Mouse (Mus musculus) hindbrain, embryonic 15.5 days (tissue): ENCODE measurements around the gene Ephb1. TPM values are rescaled to one million over a fixed set of nuclear protein-coding genes. Genes with fewer than 3 reads are reported as not detected.
A peak's percentile ranks its signal among the peaks of the same experiment; 100 is the strongest.

ENCODE experiments used
- ATAC-seq: fragments of 200-750 bp; cut with Nextera tagmentation; 2 replicates; pipeline ENCODE4 v1.8.0; 2017; ENCODE audit warnings: low read depth, moderate number of reproducible peaks, moderate TSS enrichment; ENCODE audit not compliant: low FRiP score
- H3K27ac ChIP-seq: fragments of 300-500 bp; sonication (generic); replicated peaks from 2 replicates; pipeline ENCODE4 v1.5.1; 2015; ENCODE audit warnings: mild to moderate bottlenecking, inconsistent platforms
- H3K27me3 ChIP-seq: fragments of 300-500 bp; sonication (generic); 2 replicates; pipeline ENCODE4 v1.6.1; 2015; ENCODE audit warnings: control low read depth, inconsistent platforms
- H3K36me3 ChIP-seq: fragments of 300-500 bp; sonication (generic); 2 replicates; pipeline ENCODE4 v1.6.1; 2015; ENCODE audit warnings: control low read depth, inconsistent platforms
- H3K4me1 ChIP-seq: fragments of 300-500 bp; sonication (generic); replicated peaks from 2 replicates; pipeline ENCODE4 v1.6.1; 2015; ENCODE audit warnings: control low read depth, inconsistent platforms
- H3K4me2 ChIP-seq: fragments of 300-500 bp; sonication (generic); 2 replicates; pipeline ENCODE4 v1.6.1; 2015; ENCODE audit warnings: moderate library complexity, mild to moderate bottlenecking, inconsistent platforms
- H3K4me3 ChIP-seq: fragments of 300-500 bp; sonication (generic); 2 replicates; pipeline ENCODE4 v1.5.1; 2015; ENCODE audit warnings: mild to moderate bottlenecking, inconsistent platforms
- H3K9ac ChIP-seq: fragments of 300-500 bp; sonication (generic); 2 replicates; pipeline ENCODE4 v1.6.1; 2015; ENCODE audit warnings: inconsistent platforms
- H3K9me3 ChIP-seq: fragments of 300-500 bp; sonication (generic); 2 replicates; pipeline ENCODE4 v1.6.1; 2016; ENCODE audit warnings: control low read depth, inconsistent platforms
- WGBS: fragments of 180-500 bp; shearing (Covaris S2); methylation state at CpG from one replicate; pipeline ENCODE4 v1.1.7; 2015; 5-methylcytosine and 5-hydroxymethylcytosine counted together
- polyA plus RNA-seq: library from polyadenylated mRNA; unstranded; fragments of >200 nt; fragmentation: Nextera tagmentation; extraction: Ambion mirVana; gene quantifications from 2 replicates; pipeline ENCODE4 v1.2.1, GENCODE M21; 2015

The Ephb1 gene
- polyA plus RNA-seq, 1 experiment from 2014 or later = 53.1 TPM

- Histone ChIP-seq H3K36me3 (no peaks in the 10 kb centered on the region), H3K9ac (no peak overlapping the region), H3K4me3 (no peak overlapping the region), H3K27me3 (no peaks in the 10 kb centered on the region), H3K27ac (no peak overlapping the region), H3K4me2 (no peak overlapping the region), H3K4me1 (peaks cover 27% of the 10 kb centered on the region), H3K9me3 (no peaks in the 10 kb centered on the region)
- 36% methylated on average over 3 of the region's 3 CpGs for WGBS
- ATAC-seq = no peak
Observed at GRCm38 (mm10) chr9:102069151-102069882, 285.2 kb downstream of the Ephb1 start.

- WGBS = 75% methylated on average over 10 of the region's 10 CpGs
- no peak for ATAC-seq
- Histone ChIP-seq H3K4me1 (peaks cover 12% of the 10 kb centered on the region), H3K9ac (no peak overlapping the region), H3K4me3 (no peak overlapping the region), H3K36me3 (no peaks in the 10 kb centered on the region), H3K9me3 (no peaks in the 10 kb centered on the region), H3K27ac (no peak overlapping the region), H3K27me3 (no peaks in the 10 kb centered on the region), H3K4me2 (no peak overlapping the region)
Observed at GRCm38 (mm10) chr9:102066601-102067000, 287.9 kb downstream of the Ephb1 start.

DNA sequence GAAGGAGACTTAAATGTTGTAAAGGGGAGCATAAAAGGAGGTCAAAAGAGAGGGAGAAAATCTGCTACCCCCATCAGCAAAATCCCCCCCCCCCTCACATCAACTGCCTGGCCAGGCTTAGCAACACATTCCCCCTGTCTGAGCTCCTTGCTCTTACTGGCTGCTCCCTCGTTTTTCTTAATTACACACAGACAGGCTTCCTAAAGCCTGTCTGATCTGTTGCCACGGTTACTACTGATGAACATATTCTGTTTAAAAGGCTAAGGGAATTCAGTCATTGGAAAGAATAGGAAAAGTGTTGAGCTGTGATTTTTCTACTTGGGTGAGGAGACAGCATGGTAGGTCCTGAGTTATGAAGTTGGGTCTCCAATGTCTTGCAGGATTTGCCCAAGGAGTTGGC, 308.6 kb downstream of the Ephb1 start:
- Histone ChIP-seq H3K4me3 (no peak overlapping the region), H3K27me3 (no peaks in the 10 kb centered on the region), H3K9ac (no peak overlapping the region), H3K4me2 (no peak overlapping the region), H3K9me3 (no peaks in the 10 kb centered on the region), H3K4me1 (peaks cover 17% of the 10 kb centered on the region), H3K36me3 (no peaks in the 10 kb centered on the region), H3K27ac (peak overlapping the region; percentile 36; the same call in 1 of the 2 replicates)
- WGBS = 7% methylated on average over 2 of the region's 2 CpGs
- peak; percentile 72; the same call in 1 of the 2 replicates for ATAC-seq

DNA sequence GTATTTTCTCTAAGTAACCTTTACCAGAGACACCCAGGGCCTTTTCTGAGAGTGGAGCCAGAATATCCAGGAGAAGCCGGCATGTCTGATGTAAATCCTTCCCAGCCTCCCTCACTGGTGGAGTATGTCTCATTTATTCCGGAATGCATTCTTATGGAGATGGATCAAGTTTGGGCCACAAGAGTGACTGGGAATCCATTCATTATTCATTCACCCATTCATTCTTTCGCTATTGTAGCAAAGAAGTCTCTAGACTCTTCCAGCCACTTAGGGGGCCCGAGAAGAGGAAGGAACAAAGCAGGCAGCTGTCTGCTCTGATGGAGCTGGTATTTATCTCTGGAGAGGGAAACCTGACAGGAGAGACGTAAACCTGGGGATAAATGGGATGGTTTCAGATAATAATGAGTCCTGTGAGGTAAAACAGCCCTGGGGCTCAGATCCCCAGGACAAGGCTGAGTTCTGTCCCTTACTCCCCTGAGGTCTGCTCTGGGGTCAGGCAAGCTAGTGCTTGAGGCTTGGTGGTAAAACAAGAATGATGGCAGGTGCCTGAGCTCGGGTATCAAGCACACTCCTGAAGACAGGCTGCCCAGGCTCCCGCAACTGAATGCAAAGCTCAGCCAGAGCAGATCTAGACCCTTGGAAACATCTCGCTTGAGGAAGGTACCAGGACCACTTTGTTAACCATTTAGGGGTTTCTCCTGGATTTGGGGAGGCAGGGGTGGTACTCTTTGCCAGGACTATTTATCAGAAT, 309.2 kb downstream of the Ephb1 start:
- peak overlapping the region; percentile 36; the same call in 1 of the 2 replicates for H3K27ac ChIP-seq
- no peak overlapping the region for H3K9ac ChIP-seq
- no peak overlapping the region for H3K4me2 ChIP-seq
- H3K36me3 ChIP-seq = no peaks in the 10 kb centered on the region
- H3K27me3 ChIP-seq = no peaks in the 10 kb centered on the region
- H3K4me1 ChIP-seq = peaks cover 17% of the 10 kb centered on the region
- no peak for ATAC-seq
- no peaks in the 10 kb centered on the region for H3K9me3 ChIP-seq
- no peak overlapping the region for H3K4me3 ChIP-seq
- 15% methylated on average over 8 of the region's 8 CpGs for WGBS

DNA sequence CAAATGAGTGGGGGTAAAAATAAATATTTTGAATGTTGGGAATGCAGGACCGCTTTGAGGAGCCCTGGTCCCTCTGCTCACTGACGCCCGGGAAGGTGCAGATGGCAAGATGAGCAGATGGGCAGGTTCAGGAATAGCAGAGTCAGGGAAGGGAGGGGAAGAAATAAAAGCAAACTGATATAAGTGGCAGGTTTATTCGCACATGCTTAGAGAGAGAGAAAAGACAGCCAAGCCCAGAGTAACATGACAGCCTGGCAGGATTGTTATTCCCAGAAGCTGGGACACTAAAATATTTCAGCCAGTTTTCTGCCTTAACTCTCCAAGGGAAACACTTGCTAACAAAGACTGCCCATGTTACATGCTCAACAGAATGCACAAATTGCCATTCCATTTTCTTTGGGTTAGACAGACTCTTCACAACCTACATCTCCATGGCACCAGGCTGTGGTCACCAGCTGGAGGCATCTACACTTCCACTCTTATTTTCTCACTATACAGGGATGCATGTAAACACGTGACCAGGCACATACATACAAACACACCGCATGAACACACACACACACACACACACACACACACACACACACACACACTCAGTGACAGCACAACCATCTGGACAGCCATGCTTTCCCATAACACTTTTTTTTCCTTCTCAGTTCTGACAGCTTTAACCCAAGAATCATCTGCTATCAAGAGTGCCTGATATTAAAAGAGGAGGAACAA, 315.3 kb downstream of the Ephb1 start:
- Histone ChIP-seq H3K27me3 (no peaks in the 10 kb centered on the region), H3K27ac (peak overlapping the region; percentile 22; the same call in 1 of the 2 replicates), H3K4me1 (peaks cover 5% of the 10 kb centered on the region; the same call in 1 of the 2 replicates), H3K36me3 (no peaks in the 10 kb centered on the region), H3K9ac (no peak overlapping the region), H3K4me3 (no peak overlapping the region), H3K9me3 (no peaks in the 10 kb centered on the region), H3K4me2 (no peak overlapping the region)
- WGBS = 67% methylated on average over 6 of the region's 6 CpGs
- no peak for ATAC-seq

DNA sequence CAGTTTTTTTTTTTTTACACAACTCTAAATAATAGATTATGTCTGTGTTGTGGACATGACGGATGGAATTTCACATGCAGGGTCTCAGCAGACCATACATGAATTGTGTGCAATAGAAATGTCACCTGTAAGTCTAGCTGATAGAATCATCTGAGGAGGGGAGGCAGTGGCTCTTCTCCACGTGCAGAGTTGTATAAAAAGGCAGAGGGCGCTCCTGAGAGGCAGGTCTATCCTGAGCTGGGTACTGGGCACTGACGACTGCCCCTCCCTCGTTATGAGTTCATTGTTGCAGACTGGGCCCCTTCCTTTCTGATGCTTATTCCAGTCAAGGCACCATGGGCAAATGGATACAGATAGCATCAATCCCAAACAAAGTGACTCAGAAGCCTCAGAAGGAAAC, 318.4 kb downstream of the Ephb1 start:
- H3K4me1 ChIP-seq = peaks cover 22% of the 10 kb centered on the region
- H3K9me3 ChIP-seq = no peaks in the 10 kb centered on the region
- H3K9ac ChIP-seq = no peak overlapping the region
- H3K36me3 ChIP-seq = no peaks in the 10 kb centered on the region
- H3K27ac ChIP-seq = no peak overlapping the region
- no peak for ATAC-seq
- H3K4me3 ChIP-seq = no peak overlapping the region
- no peak overlapping the region for H3K4me2 ChIP-seq
- H3K27me3 ChIP-seq = no peaks in the 10 kb centered on the region
- 71% methylated on average over 5 of the region's 5 CpGs for WGBS

DNA sequence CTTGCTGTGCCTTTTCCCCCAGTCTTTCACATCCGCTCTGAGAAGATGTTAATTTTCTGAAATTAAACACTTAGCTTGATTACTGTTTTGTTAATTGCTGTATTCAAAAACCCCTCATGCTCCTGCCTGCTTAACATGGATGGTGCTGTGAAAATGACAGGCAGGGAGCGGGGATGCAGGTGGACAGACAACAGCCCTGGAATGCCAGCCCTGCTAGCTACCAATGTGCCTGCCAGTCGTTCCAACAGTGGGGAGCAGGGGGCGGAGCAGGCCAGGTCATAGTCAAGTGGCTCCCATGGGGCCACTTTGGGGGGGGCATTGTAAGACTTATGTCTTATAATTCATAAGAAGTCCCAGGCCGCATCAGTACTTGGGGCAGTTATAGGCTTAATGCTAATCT, 321.3 kb downstream of the Ephb1 start:
- 65% methylated on average over 5 of the region's 5 CpGs for WGBS
- no peak overlapping the region for H3K9ac ChIP-seq

DNA sequence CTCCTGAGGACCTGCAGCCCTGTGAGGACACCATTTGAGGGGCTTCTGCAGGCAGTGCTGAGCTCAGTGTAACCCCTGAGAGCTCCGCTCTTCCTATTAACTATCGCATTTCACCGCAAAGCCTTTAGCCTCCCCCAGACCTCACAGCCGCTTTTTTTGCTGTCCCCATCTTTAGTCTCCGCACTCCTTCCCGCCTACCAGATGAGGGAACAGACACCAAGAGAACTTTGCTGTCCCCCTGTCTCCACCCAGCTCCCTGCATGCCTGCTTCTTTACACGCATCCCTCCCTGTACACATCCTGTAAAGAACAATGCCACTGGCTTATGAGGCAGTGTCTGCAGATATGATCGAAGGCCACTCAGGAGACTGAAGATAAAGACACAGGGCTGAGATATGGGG, 322.1 kb downstream of the Ephb1 start:
- WGBS = 71% methylated on average over 8 of the region's 8 CpGs
- Histone ChIP-seq H3K36me3 (no peaks in the 10 kb centered on the region), H3K27me3 (no peaks in the 10 kb centered on the region), H3K4me1 (peaks cover 18% of the 10 kb centered on the region), H3K4me2 (no peak overlapping the region), H3K9ac (no peak overlapping the region), H3K9me3 (no peaks in the 10 kb centered on the region), H3K4me3 (no peak overlapping the region), H3K27ac (peak overlapping the region; percentile 44; the same call in 1 of the 2 replicates)
- ATAC-seq = no peak

More for the DNA sequence above, 321.3 kb downstream of the Ephb1 start:
- H3K27me3 ChIP-seq = no peaks in the 10 kb centered on the region
- H3K4me2 ChIP-seq = no peak overlapping the region
- H3K4me1 ChIP-seq = peaks cover 18% of the 10 kb centered on the region
- no peak for ATAC-seq
- no peak overlapping the region for H3K4me3 ChIP-seq
- H3K9me3 ChIP-seq = no peaks in the 10 kb centered on the region
- no peak overlapping the region for H3K27ac ChIP-seq
- no peaks in the 10 kb centered on the region for H3K36me3 ChIP-seq

GRCm38 (mm10) chr9:102029661-102030060, 324.8 kb downstream of the Ephb1 start:
- Histone ChIP-seq H3K9ac (no peak overlapping the region), H3K9me3 (no peaks in the 10 kb centered on the region), H3K27ac (no peak overlapping the region), H3K4me3 (no peak overlapping the region), H3K36me3 (no peaks in the 10 kb centered on the region), H3K4me2 (no peak overlapping the region), H3K27me3 (no peaks in the 10 kb centered on the region), H3K4me1 (peaks cover 18% of the 10 kb centered on the region)
- 79% methylated on average over 7 of the region's 7 CpGs for WGBS
- no peak for ATAC-seq

- Histone ChIP-seq H3K9me3 (no peaks in the 10 kb centered on the region), H3K36me3 (no peaks in the 10 kb centered on the region), H3K27ac (no peak overlapping the region), H3K4me2 (no peak overlapping the region), H3K4me3 (no peak overlapping the region), H3K4me1 (0 out of 2 replicates have a peak, but pooled peaks cover 2% of the 10 kb centered on the region), H3K9ac (no peak overlapping the region), H3K27me3 (no peaks in the 10 kb centered on the region)
- no peak for ATAC-seq
- WGBS = 52% methylated on average over 2 of the region's 2 CpGs
Observed at GRCm38 (mm10) chr9:102026136-102026535, 328.4 kb downstream of the Ephb1 start.

DNA sequence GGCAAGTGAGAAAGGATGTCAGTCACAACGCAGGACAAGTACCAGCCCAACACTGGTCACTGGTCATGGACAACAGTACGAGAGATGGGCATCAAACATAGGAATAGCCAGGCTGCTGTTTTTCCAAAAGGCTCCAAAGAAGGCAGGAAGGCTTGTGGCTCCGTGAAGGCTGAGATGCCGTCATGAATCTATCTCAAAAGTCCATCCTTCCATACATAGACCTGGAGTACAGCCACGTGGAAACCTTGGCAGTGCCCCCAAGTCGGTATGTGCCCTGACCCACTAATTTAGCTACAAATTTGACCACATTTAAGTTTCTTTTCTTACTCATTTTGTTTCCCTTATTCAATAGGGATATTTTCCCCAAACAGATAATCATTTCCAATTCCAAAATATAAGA, 329.4 kb downstream of the Ephb1 start:
- Histone ChIP-seq H3K27me3 (no peaks in the 10 kb centered on the region), H3K27ac (no peak overlapping the region), H3K36me3 (no peaks in the 10 kb centered on the region), H3K4me2 (no peak overlapping the region), H3K4me3 (no peak overlapping the region), H3K4me1 (no peaks in the 10 kb centered on the region), H3K9me3 (peaks cover under 1% of the 10 kb centered on the region; the same call in 1 of the 2 replicates), H3K9ac (no peak overlapping the region)
- 88% methylated on average over 6 of the region's 6 CpGs for WGBS
- ATAC-seq = no peak

DNA sequence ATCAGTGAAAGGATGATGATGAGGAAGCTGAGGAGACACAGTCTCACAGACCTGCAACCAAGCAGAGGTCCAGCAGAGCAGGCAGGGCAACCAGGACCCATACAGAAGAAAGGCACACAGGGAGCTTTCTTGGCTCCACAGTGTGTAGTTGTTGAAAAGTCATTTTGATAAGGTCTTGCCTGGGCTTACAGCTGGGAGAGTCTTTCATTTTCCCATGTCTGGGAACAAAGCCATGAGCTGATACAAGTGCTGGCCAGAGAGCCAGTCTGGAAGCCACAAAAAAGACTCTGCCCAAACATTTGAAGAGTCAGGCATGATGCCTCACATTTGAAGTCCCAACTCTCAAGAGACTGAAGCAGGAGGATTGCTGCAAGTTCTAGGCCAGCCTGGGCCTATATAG, 339.0 kb downstream of the Ephb1 start:
- Histone ChIP-seq H3K4me1 (no peaks in the 10 kb centered on the region), H3K27ac (no peak overlapping the region)
- no peak for ATAC-seq

More for the DNA sequence above, 339.0 kb downstream of the Ephb1 start:
- H3K36me3 ChIP-seq = no peaks in the 10 kb centered on the region
- no peak overlapping the region for H3K9ac ChIP-seq
- no peak overlapping the region for H3K4me3 ChIP-seq
- no peaks in the 10 kb centered on the region for H3K27me3 ChIP-seq
- H3K9me3 ChIP-seq = peaks cover 5% of the 10 kb centered on the region; the same call in 1 of the 2 replicates
- H3K4me2 ChIP-seq = no peak overlapping the region
